Mouse (Mus musculus): ENCODE measurements around the gene Olfr1162.
"Not testable (repeated sequence)": the region's sequence is repeated elsewhere in the genome, so short reads cannot be mapped to it uniquely, and the experiment has no call there.

Olfr1162 gene

DNA sequence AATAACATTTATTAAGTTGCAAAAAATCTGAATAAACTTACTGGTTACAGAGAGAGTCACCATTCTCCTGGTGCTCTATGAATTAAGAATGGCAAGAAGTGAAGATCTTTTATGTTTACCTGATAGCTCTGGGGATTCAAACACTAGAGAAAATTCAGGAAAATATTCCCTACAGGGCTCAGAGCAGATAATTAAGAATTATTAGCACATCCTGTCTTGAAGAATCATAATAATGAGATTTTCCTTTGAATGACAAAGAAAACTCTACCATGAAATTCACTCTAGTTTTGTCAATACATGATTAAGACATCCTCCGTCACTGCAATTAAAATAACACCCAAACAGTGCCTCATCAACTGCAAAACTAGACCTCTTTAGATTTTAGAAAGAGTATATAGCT lies at the start of gene Olfr1162:
Gene Olfr1162 (minus strand): TSS at position 101 of the 400 bp plus-strand sequence.
- no peak for DNase-seq

- no peak for DNase-seq
Measured at GRCm38 (mm10) chr2:88093866-88094265, 42.9 kb upstream of the Olfr1162 start, which contains the start of gene Olfr1164. Gene Olfr1164, minus strand, starts transcription at chr2:88093966.

DNA sequence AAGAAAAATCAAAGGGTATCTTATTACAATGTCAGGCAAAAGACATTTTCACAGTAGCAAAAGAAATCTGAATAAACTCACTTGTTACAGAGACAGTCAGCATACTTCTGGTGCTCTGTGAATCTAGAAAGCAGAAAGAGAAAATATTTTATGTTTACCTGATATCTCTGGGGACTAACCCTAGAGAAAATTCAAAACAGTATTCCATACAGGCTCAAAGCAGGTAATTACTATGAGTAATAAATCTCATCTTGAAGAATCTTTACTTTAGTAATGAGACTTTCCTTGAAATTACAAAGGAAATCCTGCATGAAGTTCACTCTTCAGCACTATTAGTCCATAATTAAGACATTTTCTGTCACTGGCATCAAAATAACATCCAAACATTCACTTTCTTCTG lies 20.8 kb upstream of the Olfr1162 start, which contains the start of gene Olfr1163:
Gene Olfr1163 (minus strand): TSS at position 101 of the 400 bp plus-strand sequence.
- DNase-seq = no peak

DNA sequence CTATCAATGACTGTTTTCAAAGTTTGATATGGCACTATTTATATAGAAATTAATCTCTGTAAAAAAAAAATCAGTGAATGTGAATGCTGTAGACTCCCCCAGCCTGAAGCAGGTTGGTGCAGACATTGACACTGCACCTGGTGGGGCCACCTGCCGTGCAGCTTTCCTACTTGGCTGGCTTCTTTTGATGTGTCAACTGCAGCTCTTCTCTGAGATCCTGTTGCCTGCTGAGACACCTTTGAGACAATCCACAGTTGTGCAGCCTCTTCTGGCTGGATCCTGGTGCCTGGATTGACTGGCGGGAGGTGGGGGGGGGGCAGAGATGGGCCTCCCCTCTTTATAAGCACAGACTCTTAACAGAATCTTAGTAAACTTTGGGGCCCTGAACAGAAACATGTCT lies 12.7 kb upstream of the Olfr1162 start:
- no peak for DNase-seq

GRCm38 (mm10) chr2:88037599-88037998 lies 13.3 kb downstream of the Olfr1162 start, which contains the start of gene Olfr73:
Gene Olfr73, minus strand, starts transcription at chr2:88037699.
- DNase-seq = no peak

DNA sequence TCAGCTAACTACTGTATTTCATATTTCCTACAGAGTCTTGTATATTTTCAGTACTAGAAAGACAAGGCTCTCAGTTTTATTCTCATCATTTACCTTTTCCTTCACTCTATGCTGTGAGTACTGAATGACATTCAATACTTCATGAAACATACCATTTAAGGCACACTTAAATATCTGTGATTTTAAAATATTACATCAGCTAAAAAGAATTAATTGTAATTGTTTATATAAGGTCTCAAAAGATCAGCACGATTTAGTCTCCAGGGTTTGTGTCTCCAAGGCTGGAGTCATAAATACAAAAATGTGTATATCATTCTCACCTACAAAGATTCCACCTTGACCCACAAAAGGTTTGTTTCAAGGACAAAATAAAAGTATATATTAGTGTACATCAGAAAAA lies 28.5 kb downstream of the Olfr1162 start, which contains the start of gene Olfr1161:
Gene Olfr1161 (plus strand): TSS at position 301 of the 400 bp plus-strand sequence.
- DNase-seq = not testable (repeated sequence)

- DNase-seq = no peak
Measured at GRCm38 (mm10) chr2:88007515-88008318, 43.2 kb downstream of the Olfr1162 start, which contains the start of gene Olfr1160. Gene Olfr1160, minus strand, starts transcription at chr2:88008268.
